11 mouse cellular contexts compared by ENCODE assay signal in genomic region chr11:120119936-120120541, GRCm38 (mm10). TPM values are rescaled to one million over a fixed set of nuclear protein-coding genes. Genes with fewer than 3 reads are reported as not detected.
DNase-seq lines count a peak whose midpoint lies in the region; ATAC-seq and TF ChIP-seq lines count a peak whose summit lies in the region.
"Had no signal": no experiment of that assay in that cellular context is flagged by ENCODE, and none has a peak within 500 bp of the region (broad histone marks: within the 10 kb centered on the region; RNA-seq: fewer than 3 reads in every experiment).

No protein-coding gene starts in this region.

- ATAC-seq in frontal cortex, adult (ENCODE audit: low TSS enrichment): 0 out of 2 replicates have a peak, but pooled peaks have one; percentile 13
- no peak for ATAC-seq in limb, embryonic 12.5 days (ENCODE audit: insufficient number of reproducible peaks, insufficient read depth, low FRiP score, low TSS enrichment, low read depth)
- no peak for ATAC-seq in limb, embryonic 13.5 days (ENCODE audit: low FRiP score, low read depth)
- ATAC-seq: Patski had no signal

- peaks cover 15% of the 10 kb centered on the region for H3K27me3 ChIP-seq in limb, embryonic 12.5 days
- H3K27me3 ChIP-seq in limb, embryonic 10.5 days (ENCODE audit: low read depth, poor library complexity, severe bottlenecking): no peaks in the 10 kb centered on the region
- H3K27me3 ChIP-seq in limb, embryonic 13.5 days: no peaks in the 10 kb centered on the region
- no peaks in the 10 kb centered on the region for H3K27me3 ChIP-seq in kidney, adult 2 months (replicated peaks; ENCODE audit: control insufficient read depth, insufficient read depth, low read length)
- H3K27me3 ChIP-seq: Patski had no signal

- no peak for TF ChIP-seq CTCF in kidney, adult 2 months (conservative IDR thresholded peaks at IDR 0.05; ENCODE audit: insufficient read depth, insufficient read length, low read depth, low read length)

- H3K36me3 ChIP-seq in limb, embryonic 12.5 days: peaks cover 74% of the 10 kb centered on the region
- H3K36me3 ChIP-seq in limb, embryonic 10.5 days: peaks cover 91% of the 10 kb centered on the region
- peaks cover 67% of the 10 kb centered on the region for H3K36me3 ChIP-seq in limb, embryonic 13.5 days
- H3K36me3 ChIP-seq in kidney, adult 2 months (ENCODE audit: control insufficient read depth, insufficient read depth, low read length): no peaks in the 10 kb centered on the region

- peaks cover 23% of the 10 kb centered on the region for H3K4me1 ChIP-seq in limb, embryonic 12.5 days (replicated peaks)
- H3K4me1 ChIP-seq in limb, embryonic 10.5 days: peaks cover 33% of the 10 kb centered on the region
- peaks cover 15% of the 10 kb centered on the region for H3K4me1 ChIP-seq in limb, embryonic 13.5 days
- no peaks in the 10 kb centered on the region for H3K4me1 ChIP-seq in kidney, adult 2 months (ENCODE audit: control insufficient read depth, insufficient read depth, low read length)

- H3K9ac ChIP-seq in limb, embryonic 12.5 days (replicated peaks): no peak overlapping the region
- H3K9ac ChIP-seq in limb, embryonic 13.5 days: peak overlapping the region; percentile 39; the same call in 1 of the 2 replicates
- H3K9ac ChIP-seq: liver, embryonic 14.5 days had no signal

- H3K4me2 ChIP-seq in limb, embryonic 12.5 days: no peak overlapping the region
- H3K4me2 ChIP-seq in limb, embryonic 13.5 days (replicated peaks): no peak overlapping the region

- H3K9me3 ChIP-seq in limb, embryonic 12.5 days: no peaks in the 10 kb centered on the region
- H3K9me3 ChIP-seq in limb, embryonic 10.5 days (replicated peaks): no peaks in the 10 kb centered on the region
- H3K9me3 ChIP-seq in limb, embryonic 13.5 days: no peaks in the 10 kb centered on the region

- 0 out of 2 replicates have a peak overlapping the region, but pooled peaks have one; percentile 35 for H3K27ac ChIP-seq in limb, embryonic 12.5 days
- no peak overlapping the region; the same call in 1 of the 2 replicates for H3K27ac ChIP-seq in limb, embryonic 10.5 days
- H3K27ac ChIP-seq in limb, embryonic 13.5 days: no peak overlapping the region
- H3K27ac ChIP-seq in kidney, adult 2 months (ENCODE audit: insufficient read depth, low read depth, low read length): no peak overlapping the region
- H3K27ac ChIP-seq: heart, adult 2 months; liver, embryonic 14.5 days had no signal

- TF ChIP-seq POLR2A in kidney, adult 2 months (IDR thresholded peaks at IDR 0.05; ENCODE audit: low read depth, low read length): no peak

- no peak overlapping the region for H3K4me3 ChIP-seq in limb, embryonic 12.5 days (replicated peaks)
- no peak overlapping the region for H3K4me3 ChIP-seq in limb, embryonic 10.5 days
- H3K4me3 ChIP-seq in limb, embryonic 13.5 days: no peak overlapping the region
- H3K4me3 ChIP-seq in kidney, adult 2 months (ENCODE audit: insufficient read depth, low read depth, low read length): no peak overlapping the region
- H3K4me3 ChIP-seq: heart, adult 2 months had no signal

- DNase-seq in cerebellum, adult 9-10 months: peak; percentile 65
- no peak for DNase-seq in cerebellum, adult 8-10 months
- DNase-seq in frontal cortex, postnatal 10 days (ENCODE audit: low spot score in 2 of 2): no peak
- DNase-seq in limb, embryonic 10.5 days (ENCODE audit: low spot score): no peak
- DNase-seq in kidney, adult 2 months: no peak

- WGBS in limb, embryonic 12.5 days: 69% methylated on average over 10 of the region's 10 CpGs
- WGBS in limb, embryonic 10.5 days: 89% methylated on average over 10 of the region's 10 CpGs
- WGBS in limb, embryonic 13.5 days: 50% methylated on average over 10 of the region's 10 CpGs
- WGBS in kidney, adult 2 months: 85% methylated on average over 10 of the region's 10 CpGs

RNA-seq across cellular contexts. Expression of gene Ndufaf8, which starts 21.3 kb away (rescaled TPM):
- polyA plus RNA-seq in limb, embryonic 12.5 days (2016; fragmentation: Nextera tagmentation; extraction: Ambion mirVana): 67.5 and 71.9 TPM in 2 replicates
- 78.5 and 83.8 TPM in 2 replicates for polyA plus RNA-seq in limb, embryonic 10.5 days (2016; fragmentation: Nextera tagmentation; extraction: Ambion mirVana)
- 69.3 and 76.9 TPM in 2 replicates for polyA plus RNA-seq in limb, embryonic 13.5 days (2015; fragmentation: Nextera tagmentation; extraction: Ambion mirVana)
- 77.7 and 79.3 TPM in 2 replicates for polyA plus RNA-seq in kidney, adult 2 months (2012; rRNA removed)

RNA-seq across cellular contexts. Expression of gene Tepsin, which starts 21.5 kb away (rescaled TPM):
- 17.0 and 18.3 TPM in 2 replicates for polyA plus RNA-seq in limb, embryonic 12.5 days (2016; fragmentation: Nextera tagmentation; extraction: Ambion mirVana)
- 21.4 and 23.0 TPM in 2 replicates for polyA plus RNA-seq in limb, embryonic 10.5 days (2016; fragmentation: Nextera tagmentation; extraction: Ambion mirVana)
- polyA plus RNA-seq in limb, embryonic 13.5 days (2015; fragmentation: Nextera tagmentation; extraction: Ambion mirVana): 18.1 and 18.5 TPM in 2 replicates
- 28.5 and 35.6 TPM in 2 replicates for polyA plus RNA-seq in kidney, adult 2 months (2012; rRNA removed)

RNA-seq across cellular contexts. Expression of gene Slc38a10, which starts 31.1 kb away (rescaled TPM):
- polyA plus RNA-seq in limb, embryonic 12.5 days (2016; fragmentation: Nextera tagmentation; extraction: Ambion mirVana): 84.7 and 86.8 TPM in 2 replicates
- 99.6 and 99.8 TPM in 2 replicates for polyA plus RNA-seq in limb, embryonic 10.5 days (2016; fragmentation: Nextera tagmentation; extraction: Ambion mirVana)
- 86.4 and 94.5 TPM in 2 replicates for polyA plus RNA-seq in limb, embryonic 13.5 days (2015; fragmentation: Nextera tagmentation; extraction: Ambion mirVana)
- polyA plus RNA-seq in kidney, adult 2 months (2012; rRNA removed): 151 and 178 TPM in 2 replicates

RNA-seq across cellular contexts. Expression of gene Cep131, which starts 33.4 kb away (rescaled TPM):
- 49.2 and 53.2 TPM in 2 replicates for polyA plus RNA-seq in limb, embryonic 12.5 days (2016; fragmentation: Nextera tagmentation; extraction: Ambion mirVana)
- polyA plus RNA-seq in limb, embryonic 10.5 days (2016; fragmentation: Nextera tagmentation; extraction: Ambion mirVana): 46.7 and 55.2 TPM in 2 replicates
- polyA plus RNA-seq in limb, embryonic 13.5 days (2015; fragmentation: Nextera tagmentation; extraction: Ambion mirVana): 27.3 and 29.0 TPM in 2 replicates
- 5.8 and 6.8 TPM in 2 replicates for polyA plus RNA-seq in kidney, adult 2 months (2012; rRNA removed)
